Mouse (Mus musculus): ENCODE results near the gene Tldc1. TPM values are rescaled to one million over a fixed set of nuclear protein-coding genes. Genes with fewer than 3 reads are reported as not detected.

Tldc1 gene
- polyA plus RNA-seq, 1 experiment from 2014 or later: 6.1 TPM

DNA sequence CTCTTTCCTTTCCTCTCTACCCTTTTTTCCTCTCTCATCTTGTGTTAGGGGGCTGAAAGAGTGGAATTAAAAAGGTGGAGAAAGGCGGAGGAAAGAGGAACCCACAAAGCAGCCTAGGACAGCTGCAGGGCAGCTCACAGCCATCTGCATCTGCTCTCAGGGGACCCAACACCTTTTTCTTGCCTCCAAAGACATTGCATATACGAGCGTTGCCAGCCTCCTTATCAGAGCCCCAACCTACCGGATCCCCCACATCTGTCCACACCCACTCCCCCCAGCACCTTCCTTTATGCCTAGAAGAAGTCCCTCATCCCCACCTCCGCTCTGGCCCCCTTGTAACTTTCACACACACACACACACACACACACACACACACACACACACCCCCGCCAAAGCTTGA lies 5.4 kb upstream of the Tldc1 start:
- 46% methylated on average over 6 of the region's 6 CpGs for WGBS (ENCODE audit: insufficient replicate concordance)
- H3K4me2 ChIP-seq: no peak overlapping the region
- H3K27me3 ChIP-seq (replicated peaks): no peaks in the 10 kb centered on the region; the same call in 1 of the 2 replicates
- H3K27ac ChIP-seq: no peak overlapping the region
- H3K4me3 ChIP-seq: no peak overlapping the region
- no peaks in the 10 kb centered on the region for H3K9me3 ChIP-seq (replicated peaks)
- peaks cover 42% of the 10 kb centered on the region for H3K4me1 ChIP-seq
- ATAC-seq: no peak
- no peaks in the 10 kb centered on the region for H3K36me3 ChIP-seq
- no peak overlapping the region; the same call in 1 of the 2 replicates for H3K9ac ChIP-seq

- no peak overlapping the region for H3K4me2 ChIP-seq
- H3K27me3 ChIP-seq (replicated peaks): no peaks in the 10 kb centered on the region; the same call in 1 of the 2 replicates
- H3K4me3 ChIP-seq: no peak overlapping the region
- no peak overlapping the region for H3K27ac ChIP-seq
- no peak overlapping the region for H3K9ac ChIP-seq
- ATAC-seq: no peak
- 3% methylated on average over 5 of the region's 5 CpGs for WGBS (ENCODE audit: insufficient replicate concordance)
- H3K9me3 ChIP-seq (replicated peaks): no peaks in the 10 kb centered on the region
- no peaks in the 10 kb centered on the region for H3K36me3 ChIP-seq
- peaks cover 42% of the 10 kb centered on the region for H3K4me1 ChIP-seq
Observed at GRCm38 (mm10) chr8:119782715-119783114, 4.5 kb upstream of the Tldc1 start.

- Histone ChIP-seq H3K9ac (no peak overlapping the region), H3K36me3 (no peaks in the 10 kb centered on the region), H3K27ac (no peak overlapping the region), H3K9me3 (replicated peaks) (no peaks in the 10 kb centered on the region), H3K27me3 (replicated peaks) (no peaks in the 10 kb centered on the region; the same call in 1 of the 2 replicates), H3K4me1 (peaks cover 44% of the 10 kb centered on the region), H3K4me2 (no peak overlapping the region), H3K4me3 (no peak overlapping the region)
- 53% methylated on average over 4 of the region's 4 CpGs for WGBS (ENCODE audit: insufficient replicate concordance)
- ATAC-seq: no peak
Observed at GRCm38 (mm10) chr8:119781086-119781840, 3.0 kb upstream of the Tldc1 start.

DNA sequence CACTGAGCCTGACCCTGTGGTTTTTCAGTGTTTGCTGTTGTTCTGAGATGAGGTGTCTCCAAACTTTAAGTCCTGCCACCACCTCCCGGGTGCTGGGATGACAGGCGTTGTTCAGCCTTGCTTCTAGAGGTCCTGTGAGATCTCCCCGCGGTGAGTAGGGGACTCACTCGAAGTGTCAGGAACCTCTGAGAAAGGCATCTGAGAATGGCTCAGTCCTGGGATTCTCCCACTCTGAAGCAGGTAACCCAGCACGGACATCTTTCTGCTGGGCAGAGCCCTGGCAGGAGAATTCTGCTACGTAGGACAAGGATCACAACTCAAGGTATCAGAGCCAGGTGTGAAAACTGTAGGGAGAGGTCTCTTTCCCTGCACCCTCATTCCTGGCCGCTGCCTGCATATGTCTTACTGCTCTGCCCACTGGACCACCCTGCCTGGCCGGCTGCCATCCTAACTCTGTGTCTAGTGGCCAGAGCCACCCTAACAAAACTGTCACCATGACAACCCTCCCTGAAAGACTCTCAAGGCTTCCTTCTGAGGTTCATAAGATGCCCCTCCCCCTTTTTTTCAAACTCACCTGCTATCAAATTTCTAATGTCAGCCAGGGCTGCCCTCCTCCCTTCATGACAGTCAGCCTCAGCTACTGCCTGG lies 2.3 kb upstream of the Tldc1 start:
- peaks cover 40% of the 10 kb centered on the region for H3K4me1 ChIP-seq
- H3K27ac ChIP-seq: no peak overlapping the region
- H3K36me3 ChIP-seq: no peaks in the 10 kb centered on the region
- H3K4me3 ChIP-seq: no peak overlapping the region
- no peaks in the 10 kb centered on the region; the same call in 1 of the 2 replicates for H3K27me3 ChIP-seq (replicated peaks)
- 62% methylated on average over 9 of the region's 9 CpGs for WGBS (ENCODE audit: insufficient replicate concordance)
- no peak for ATAC-seq
- no peak overlapping the region for H3K4me2 ChIP-seq
- H3K9me3 ChIP-seq (replicated peaks): no peaks in the 10 kb centered on the region
- H3K9ac ChIP-seq: no peak overlapping the region

- H3K4me3 ChIP-seq: peak overlapping the region; percentile 70
- H3K9ac ChIP-seq: no peak overlapping the region
- peak overlapping the region; percentile 94 for H3K4me2 ChIP-seq
- no peaks in the 10 kb centered on the region for H3K36me3 ChIP-seq
- no peaks in the 10 kb centered on the region for H3K9me3 ChIP-seq (replicated peaks)
- no peak for ATAC-seq
- H3K27ac ChIP-seq: no peak overlapping the region
- peaks cover 33% of the 10 kb centered on the region for H3K4me1 ChIP-seq
- no peaks in the 10 kb centered on the region; the same call in 1 of the 2 replicates for H3K27me3 ChIP-seq (replicated peaks)
- 23% methylated on average over 14 of the region's 14 CpGs for WGBS (ENCODE audit: insufficient replicate concordance)
Observed at GRCm38 (mm10) chr8:119779013-119779737, 959 bp upstream of the Tldc1 start.

GRCm38 (mm10) chr8:119777765-119778164 lies 451 bp downstream of the Tldc1 start:
- ATAC-seq: peak; percentile 20
- Histone ChIP-seq H3K4me1 (peaks cover 25% of the 10 kb centered on the region), H3K36me3 (no peaks in the 10 kb centered on the region), H3K27me3 (replicated peaks) (no peaks in the 10 kb centered on the region; the same call in 1 of the 2 replicates), H3K9ac (peak overlapping the region; percentile 81), H3K4me2 (peak overlapping the region; percentile 94), H3K27ac (peak overlapping the region; percentile 71), H3K4me3 (peak overlapping the region; percentile 70), H3K9me3 (replicated peaks) (no peaks in the 10 kb centered on the region)
- WGBS (ENCODE audit: insufficient replicate concordance): 25% methylated on average over 7 of the region's 7 CpGs

DNA sequence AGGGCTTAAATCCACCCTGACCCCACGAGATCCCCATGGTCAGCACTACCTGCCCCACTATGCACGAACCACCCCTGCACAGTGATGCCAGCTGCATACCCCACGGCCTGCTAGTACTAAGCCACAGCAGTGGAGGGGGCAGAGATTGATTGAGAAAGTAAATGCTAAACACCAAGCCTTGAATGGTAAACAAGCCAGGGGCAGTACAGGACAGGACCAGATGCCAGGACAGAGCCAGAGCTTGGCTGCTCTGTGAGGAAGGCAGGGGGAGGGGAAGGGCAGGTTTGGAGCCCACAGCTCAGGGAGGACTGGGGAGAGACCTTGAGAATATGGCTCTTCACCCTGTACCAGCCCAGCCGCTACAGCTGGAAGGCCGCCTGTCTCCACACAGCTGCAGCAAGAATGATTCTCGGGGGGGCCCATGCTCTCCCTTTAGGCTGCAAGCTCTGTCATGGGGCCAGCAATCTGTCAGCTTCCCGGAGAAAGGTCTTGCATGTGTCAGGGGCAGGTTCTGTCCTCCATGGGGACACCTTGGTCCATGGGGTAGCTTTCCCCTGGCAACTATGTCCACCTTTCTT lies 1.5 kb downstream of the Tldc1 start:
- no peaks in the 10 kb centered on the region for H3K9me3 ChIP-seq (replicated peaks)
- no peak overlapping the region for H3K9ac ChIP-seq
- no peaks in the 10 kb centered on the region; the same call in 1 of the 2 replicates for H3K27me3 ChIP-seq (replicated peaks)
- WGBS (ENCODE audit: insufficient replicate concordance): 71% methylated on average over 7 of the region's 7 CpGs
- H3K4me1 ChIP-seq: peaks cover 25% of the 10 kb centered on the region
- H3K27ac ChIP-seq: no peak overlapping the region
- H3K4me2 ChIP-seq: peak overlapping the region; percentile 94; the same call in 1 of the 2 replicates
- no peak for ATAC-seq
- H3K4me3 ChIP-seq: no peak overlapping the region
- no peaks in the 10 kb centered on the region for H3K36me3 ChIP-seq

GRCm38 (mm10) chr8:119765761-119766444 lies 12.3 kb downstream of the Tldc1 start:
- Histone ChIP-seq H3K27ac (no peak overlapping the region), H3K36me3 (peaks cover 29% of the 10 kb centered on the region), H3K9me3 (replicated peaks) (no peaks in the 10 kb centered on the region), H3K4me1 (peaks cover 43% of the 10 kb centered on the region), H3K9ac (peak overlapping the region; percentile 8; the same call in 1 of the 2 replicates), H3K4me3 (no peak overlapping the region), H3K27me3 (replicated peaks) (no peaks in the 10 kb centered on the region), H3K4me2 (peak overlapping the region; percentile 53)
- ATAC-seq: peak; percentile 72
- 50% methylated on average over 22 of the region's 22 CpGs for WGBS (ENCODE audit: insufficient replicate concordance)

DNA sequence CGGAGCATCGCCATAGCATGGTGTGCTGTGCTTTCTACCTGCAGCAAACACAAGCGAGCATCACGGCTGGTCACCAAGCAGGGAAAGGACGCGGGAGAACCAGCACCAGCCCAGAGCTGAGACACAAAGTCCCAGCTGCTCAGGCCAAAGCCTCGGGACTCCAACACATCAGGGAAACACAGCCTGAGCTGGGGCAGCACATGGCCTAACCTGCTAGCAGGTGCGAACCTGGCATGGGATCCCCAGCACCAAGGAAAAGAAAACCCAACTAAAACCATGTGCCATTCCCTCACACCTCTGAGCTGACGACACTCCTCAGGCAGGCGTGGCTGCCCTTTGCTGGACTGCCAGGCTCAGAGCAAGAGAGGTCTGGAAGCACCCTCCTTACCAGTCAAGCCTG lies 12.9 kb downstream of the Tldc1 start:
- Histone ChIP-seq H3K27me3 (replicated peaks) (no peaks in the 10 kb centered on the region), H3K4me3 (no peak overlapping the region), H3K27ac (no peak overlapping the region), H3K4me1 (peaks cover 43% of the 10 kb centered on the region), H3K9me3 (replicated peaks) (no peaks in the 10 kb centered on the region), H3K36me3 (peaks cover 31% of the 10 kb centered on the region), H3K4me2 (peak overlapping the region; percentile 53), H3K9ac (0 out of 2 replicates have a peak overlapping the region, but pooled peaks have one; percentile 8)
- 0 out of 2 replicates have a peak, but pooled peaks have one; percentile 3 for ATAC-seq
- 75% methylated on average over 10 of the region's 10 CpGs for WGBS (ENCODE audit: insufficient replicate concordance)

DNA sequence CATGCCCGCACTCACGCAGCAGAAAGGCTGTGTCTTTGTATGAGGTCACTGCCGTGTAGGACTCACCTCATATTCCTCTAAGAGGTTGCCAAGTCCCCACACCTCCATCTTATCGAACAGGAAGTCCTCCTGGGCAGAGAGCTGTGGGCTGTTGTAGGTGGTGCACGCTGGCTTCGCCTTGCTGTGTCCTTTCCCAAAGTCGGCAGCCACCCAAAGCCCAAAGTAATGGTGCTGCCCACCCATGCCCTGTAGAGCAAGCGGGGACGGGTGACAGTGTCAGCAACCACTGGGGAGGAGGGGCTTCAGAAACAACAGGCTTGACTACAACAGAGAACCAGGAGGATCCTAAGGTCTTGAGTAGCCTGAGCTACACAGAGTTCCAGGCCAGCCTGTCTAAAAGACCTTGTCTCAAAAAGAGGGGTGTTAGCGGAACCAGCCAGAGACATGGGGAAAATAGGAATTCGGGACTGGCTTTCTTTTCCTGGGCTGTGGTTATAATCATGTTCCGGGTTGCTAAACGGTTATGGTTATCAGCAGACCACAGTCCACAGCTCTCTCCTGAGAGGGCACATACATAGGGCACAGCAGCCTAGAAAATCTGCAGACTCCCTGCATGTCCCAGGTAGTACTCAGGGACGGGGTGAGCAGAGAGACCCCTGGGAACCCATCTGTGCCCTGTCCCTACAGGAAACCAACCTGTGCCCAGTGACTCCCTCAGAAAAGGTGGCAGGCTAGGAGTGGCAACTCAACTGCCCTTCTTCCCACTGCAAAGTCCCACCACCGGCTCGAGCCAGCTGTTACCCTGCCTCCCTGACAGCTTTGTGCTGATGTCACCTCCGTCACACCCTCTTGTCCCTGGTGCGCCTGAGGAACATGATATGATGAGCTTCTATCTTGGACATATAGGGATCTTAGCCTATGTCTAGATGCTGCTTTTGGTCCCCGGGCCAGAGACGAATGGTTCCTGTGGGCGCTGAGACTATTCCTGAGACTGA lies 15.7 kb downstream of the Tldc1 start:
- H3K4me2 ChIP-seq: peak overlapping the region; percentile 27

More for the DNA sequence above, 15.7 kb downstream of the Tldc1 start:
- Histone ChIP-seq H3K9ac (no peak overlapping the region), H3K4me3 (no peak overlapping the region), H3K36me3 (peaks cover 25% of the 10 kb centered on the region), H3K27me3 (replicated peaks) (no peaks in the 10 kb centered on the region), H3K9me3 (replicated peaks) (no peaks in the 10 kb centered on the region), H3K4me1 (peaks cover 43% of the 10 kb centered on the region), H3K27ac (no peak overlapping the region)
- peak; percentile 38; the same call in 1 of the 2 replicates for ATAC-seq
- WGBS (ENCODE audit: insufficient replicate concordance): 51% methylated on average over 21 of the region's 21 CpGs
